Mouse (Mus musculus) CD8-positive naive resting alpha-beta T cell, adult 57 days (primary cell): ENCODE results near the gene C1d. TPM values are rescaled to one million over a fixed set of nuclear protein-coding genes. Genes with fewer than 3 reads are reported as not detected.

Experiments
- total RNA-seq: library from RNA; stranded (reverse); gene quantifications from one replicate; pipeline ENCODE4 v1.2.4, GENCODE M21; 2023

C1d gene
- total RNA-seq: 29.1 TPM

DNA sequence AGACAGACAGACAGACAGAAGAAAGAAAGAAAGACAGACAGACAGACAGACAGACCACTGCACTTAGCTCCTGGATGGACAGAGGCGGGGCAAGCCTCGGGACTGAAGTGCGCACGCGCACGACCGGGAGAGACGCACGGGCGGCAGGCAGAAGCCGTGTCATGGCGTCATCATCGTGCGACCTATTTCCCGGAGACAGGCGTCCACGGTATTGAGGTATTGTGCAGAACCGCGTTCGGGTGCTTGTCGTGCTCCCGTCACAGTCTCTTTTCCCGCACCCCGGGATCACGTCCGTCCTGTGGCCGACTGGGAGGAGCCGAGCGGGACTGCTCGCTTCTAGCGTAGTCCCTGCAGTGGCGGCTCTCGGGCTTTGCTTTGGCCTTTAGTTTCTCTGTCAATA lies at the start of gene C1d:
Gene C1d (plus strand): TSS at position 137 of the 400 bp plus-strand sequence.

DNA sequence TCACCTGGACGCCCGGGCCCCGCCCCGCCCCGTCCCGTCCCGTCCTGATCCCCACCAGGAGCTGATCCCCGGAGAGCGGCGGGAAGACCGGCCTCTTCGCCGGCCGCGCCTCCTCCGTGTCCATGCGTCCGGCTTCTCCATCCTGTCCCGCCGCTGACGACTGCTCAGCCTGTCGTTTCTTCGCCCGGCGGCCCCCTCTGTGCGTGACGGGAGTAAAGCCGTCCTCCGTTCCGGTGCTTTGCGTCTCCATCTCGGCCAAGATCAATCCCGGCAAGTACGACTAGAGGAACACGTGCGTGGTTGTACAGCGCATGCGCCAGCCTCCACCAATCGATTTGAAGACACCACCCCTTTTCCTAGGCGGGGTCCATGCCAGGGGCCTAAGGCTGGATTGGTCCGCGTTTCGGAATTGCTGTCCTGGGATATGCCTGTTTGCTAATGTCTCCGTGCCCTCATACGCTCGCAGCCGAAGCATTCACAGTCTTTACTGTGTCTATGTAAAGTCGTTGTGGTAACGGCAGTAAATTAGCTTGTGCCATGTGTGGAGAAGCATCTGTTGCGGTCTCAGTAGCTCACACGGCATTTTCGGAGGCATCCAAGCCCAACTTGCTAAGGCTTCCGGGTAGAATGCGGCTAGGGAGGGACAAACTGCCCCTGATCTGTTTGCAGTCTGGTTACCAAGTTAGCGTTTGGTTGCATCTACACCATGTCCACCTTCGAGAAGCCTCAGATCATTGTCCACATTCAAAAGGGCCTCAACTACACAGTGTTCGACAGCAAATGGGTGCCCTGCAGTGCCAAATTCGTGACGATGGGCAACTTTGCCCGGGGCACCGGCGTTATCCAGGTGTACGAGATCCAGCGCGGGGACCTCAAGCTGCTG lies 45.9 kb upstream of the C1d start, which contains the start of gene Pno1:
Gene Pno1 (minus strand): TSS at position 311 of the 883 bp plus-strand sequence.

Other genes starting within 250 kb of the C1d start
- gene Cnrip1, start 206.0 kb upstream of the C1d start, total RNA-seq: 6.8 TPM
- 16.5 TPM for gene Plek, start 205.2 kb upstream of the C1d start, total RNA-seq
- gene Ppp3r1, start 98.3 kb upstream of the C1d start, total RNA-seq: 73.5 TPM
- gene Wdr92, start 75.5 kb upstream of the C1d start, total RNA-seq: 8.1 TPM
- 31.8 TPM for gene Pno1, start 46.0 kb upstream of the C1d start, total RNA-seq